Mouse (Mus musculus) spleen, adult 2 months (tissue): ENCODE measurements around the gene Asic2.

Source experiments
- CTCF ChIP-seq: fragments of 200-500 bp; IDR thresholded peaks from 2 replicates; pipeline ENCODE4 v1.5.1; 2011; ENCODE audit warnings: mild to moderate bottlenecking, inconsistent platforms; ENCODE audit not compliant: insufficient read depth, insufficient read length, insufficient replicate concordance; ENCODE audit errors: extremely low read depth
- POLR2A ChIP-seq: fragments of 200-500 bp; IDR thresholded peaks from 2 replicates; pipeline ENCODE4 v1.6.1; 2011; ENCODE audit warnings: low read depth, low read length, inconsistent platforms

DNA sequence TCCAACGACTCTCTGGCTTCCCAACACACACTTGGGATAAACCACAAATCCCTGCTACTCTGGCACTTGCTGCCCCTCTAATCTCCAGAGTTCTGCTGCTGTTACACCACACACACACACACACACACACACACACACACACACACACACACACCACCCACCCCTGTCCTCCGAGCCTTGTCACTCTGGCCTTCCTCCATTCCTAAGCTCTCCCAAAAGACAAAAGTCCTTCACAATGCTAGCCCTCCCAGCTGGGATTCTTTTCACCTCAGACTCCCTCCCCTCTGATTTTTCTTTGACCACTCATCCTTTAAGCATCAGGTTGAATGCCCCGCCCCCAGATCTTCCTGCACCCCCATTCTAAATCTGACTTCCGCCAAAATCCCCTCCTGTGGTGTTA, 506.5 kb downstream of the Asic2 start:
- TF ChIP-seq CTCF (no peak), POLR2A (no peak)
